Mouse (Mus musculus): ENCODE measurements around the gene Cep131.
A peak's percentile ranks its signal among the peaks of the same experiment; 100 is the strongest.

Gene Cep131

DNA sequence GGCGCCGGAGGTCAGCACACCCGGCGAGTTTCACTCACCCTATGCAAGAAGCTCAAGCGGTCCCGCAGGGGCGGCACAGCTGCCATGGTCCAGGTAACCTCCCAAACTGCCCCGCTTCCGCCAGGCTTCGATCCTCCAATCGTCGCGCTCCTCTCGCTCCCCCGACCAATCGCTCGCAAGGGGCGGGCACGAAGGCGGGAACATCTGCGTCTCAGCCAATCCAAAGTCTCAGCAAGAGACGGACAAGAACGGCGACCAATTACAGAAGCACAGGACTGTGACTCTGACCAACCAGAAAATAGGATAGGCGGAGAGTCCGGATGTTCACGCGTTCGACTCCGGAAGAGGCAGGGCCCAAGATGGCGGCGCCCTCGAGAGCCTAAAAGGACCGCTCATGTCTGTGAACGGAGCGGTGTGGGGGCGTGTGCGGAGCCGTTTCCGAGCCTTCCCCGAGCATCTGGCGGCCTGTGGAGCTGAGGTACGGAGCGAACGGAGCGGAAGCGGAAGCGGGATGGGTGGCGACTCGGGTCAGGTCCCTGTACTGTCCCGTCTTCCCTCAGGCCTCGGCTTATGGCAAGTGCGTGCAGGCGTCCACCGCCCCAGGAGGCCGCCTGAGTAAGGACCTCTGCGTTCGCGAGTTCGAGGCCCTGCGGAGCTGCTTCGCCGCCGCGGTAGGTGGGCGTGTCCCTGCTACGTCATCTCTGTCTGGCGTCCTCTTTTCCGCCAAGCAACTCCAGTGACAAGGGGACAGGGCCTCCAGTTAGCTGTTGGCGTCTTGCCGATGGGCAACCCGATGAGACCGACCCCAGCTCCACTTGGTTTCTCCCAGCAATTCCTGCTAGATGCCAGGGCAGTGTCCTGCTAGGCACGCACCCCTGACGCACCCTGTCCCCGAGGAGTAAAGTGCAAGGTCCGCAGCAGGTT is 12.2 kb upstream of the Cep131 start, which contains the start of the genes Tepsin and Ndufaf8:
Gene Tepsin, minus strand, starts transcription at position 144 of the 924 bp plus-strand sequence.
Gene Ndufaf8, plus strand, starts transcription at position 341 of the 924 bp plus-strand sequence.
- DNase-seq (ENCODE audit: low spot score in 2 of 2), result peak; percentile 98 to 99

- no peak for DNase-seq (ENCODE audit: low spot score in 2 of 2)
These were observed 6.4 kb upstream of the Cep131 start for GRCm38 (mm10) chr11:120092817-120093591.

- no peak for DNase-seq (ENCODE audit: low spot score in 2 of 2)
These were observed 4.0 kb upstream of the Cep131 start for GRCm38 (mm10) chr11:120090661-120091060.

GRCm38 (mm10) chr11:120085891-120086627 is 568 bp downstream of the Cep131 start:
- peak in 1 of 2 experiments; percentile 22 for DNase-seq (ENCODE audit: low spot score in 2 of 2)

GRCm38 (mm10) chr11:120080282-120080681 is 6.3 kb downstream of the Cep131 start:
- DNase-seq (ENCODE audit: low spot score in 2 of 2), result no peak

DNA sequence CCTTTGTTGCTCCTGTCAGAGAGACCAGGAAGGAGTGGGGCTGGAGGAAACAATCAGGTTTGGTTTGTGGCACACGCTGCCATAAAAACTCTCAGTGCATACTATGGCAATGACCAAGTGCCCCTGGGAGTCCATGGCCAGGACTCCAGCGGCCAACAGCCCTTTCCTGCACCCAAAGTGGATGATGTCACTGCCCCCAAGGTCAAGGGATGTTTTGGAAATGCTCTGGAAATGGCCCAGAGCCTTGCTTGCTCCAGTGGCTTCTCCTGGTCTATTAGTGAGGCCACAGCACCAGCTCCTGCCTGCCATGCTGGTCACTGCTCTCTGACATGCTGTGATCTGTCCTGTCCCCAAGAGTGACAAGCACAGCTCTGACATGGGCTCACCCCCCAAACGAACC is 10.4 kb downstream of the Cep131 start:
- no peak for DNase-seq (ENCODE audit: low spot score in 2 of 2)

DNA sequence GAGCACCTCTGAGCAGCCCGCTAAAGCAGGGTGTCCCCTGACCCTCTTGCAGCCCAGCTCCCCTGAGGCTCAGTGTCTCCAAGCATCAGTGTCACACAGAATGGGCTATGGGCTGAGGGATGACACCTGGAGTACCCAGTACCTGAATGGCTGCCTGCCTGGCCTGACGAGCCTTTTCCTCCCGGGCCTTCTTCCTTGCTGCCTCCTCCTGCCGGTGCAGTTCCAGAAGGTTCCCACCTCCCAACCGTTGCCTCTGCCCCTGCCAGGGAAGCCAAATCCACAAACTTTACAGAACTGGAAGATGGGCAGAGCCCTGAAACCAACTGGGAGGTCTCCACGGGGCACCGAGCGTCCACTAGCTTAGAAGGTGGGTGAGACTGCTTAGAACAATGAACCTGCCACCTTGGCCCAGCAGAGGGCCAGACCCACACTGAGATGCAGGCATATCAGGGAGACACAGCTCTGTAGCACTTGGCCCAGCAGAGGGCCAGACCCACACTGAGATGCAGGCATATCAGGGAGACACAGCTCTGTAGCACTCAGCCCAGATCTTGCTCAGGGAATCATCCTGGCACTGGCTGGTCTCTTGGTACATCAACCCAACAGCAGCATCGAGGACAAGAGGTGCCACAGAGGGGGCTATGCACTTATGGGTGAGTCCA is 13.5 kb downstream of the Cep131 start:
- no peak for DNase-seq (ENCODE audit: low spot score in 2 of 2)

DNA sequence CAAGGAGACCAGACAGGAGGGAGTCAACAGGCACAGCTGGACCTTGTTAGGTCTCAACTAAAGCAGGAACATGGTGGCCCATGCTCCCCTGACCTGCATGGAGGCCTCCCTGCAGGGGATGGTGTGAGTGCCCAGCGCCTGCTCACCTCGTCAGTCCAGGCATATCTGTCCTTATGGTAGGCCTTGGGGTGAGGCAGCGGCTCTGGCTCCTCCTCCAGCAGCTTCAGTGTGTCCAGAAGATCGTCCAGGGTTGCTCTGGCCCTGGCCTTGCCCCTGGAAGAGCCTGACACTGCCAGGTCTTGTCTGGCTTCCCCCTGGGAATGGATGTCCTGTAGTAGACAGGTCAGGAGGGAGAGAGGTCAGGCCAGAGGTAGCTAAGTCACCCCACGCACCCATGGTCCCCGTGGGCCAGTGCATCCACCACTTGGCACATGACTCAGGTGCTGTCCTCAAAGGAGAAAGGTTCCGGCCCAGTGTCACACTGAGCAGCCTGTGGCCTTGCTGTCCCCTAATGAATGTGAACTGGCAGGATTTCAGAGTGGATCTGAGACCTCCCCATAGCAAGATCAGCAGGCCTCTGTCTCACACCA is 14.8 kb downstream of the Cep131 start:
- DNase-seq (ENCODE audit: low spot score in 2 of 2), result no peak

GRCm38 (mm10) chr11:120071065-120071464 is 15.6 kb downstream of the Cep131 start:
- no peak for DNase-seq (ENCODE audit: low spot score in 2 of 2)

GRCm38 (mm10) chr11:120070286-120070930 is 16.2 kb downstream of the Cep131 start:
- DNase-seq (ENCODE audit: low spot score in 2 of 2), result no peak

- DNase-seq (ENCODE audit: low spot score in 2 of 2), result no peak
These were observed 17.4 kb downstream of the Cep131 start for GRCm38 (mm10) chr11:120069261-120069660.

DNA sequence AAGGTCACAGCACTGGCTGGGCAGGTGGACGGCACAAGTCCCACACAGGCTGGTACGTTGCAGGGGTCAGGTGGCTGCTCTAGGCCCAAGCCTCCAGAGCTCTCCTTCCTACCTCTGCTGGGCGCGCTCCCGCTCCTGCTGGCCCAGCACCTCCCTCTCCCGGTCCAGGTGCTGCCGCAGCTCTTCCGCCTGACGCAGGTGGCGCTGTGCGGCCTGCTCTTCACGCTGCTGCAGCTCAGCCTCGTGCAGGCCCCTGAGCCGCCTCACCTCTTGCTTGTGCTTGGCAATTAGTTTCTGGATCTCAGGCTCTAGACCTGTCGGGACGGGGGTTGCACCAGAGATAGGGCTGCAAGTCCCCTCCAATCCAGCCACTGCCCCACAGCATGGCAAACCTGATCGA is 18.8 kb downstream of the Cep131 start:
- DNase-seq (ENCODE audit: low spot score in 2 of 2), result no peak

- DNase-seq (ENCODE audit: low spot score in 2 of 2), result peak in 1 of 2 experiments; percentile 53
These were observed 21.3 kb downstream of the Cep131 start for GRCm38 (mm10) chr11:120065291-120065690.

DNA sequence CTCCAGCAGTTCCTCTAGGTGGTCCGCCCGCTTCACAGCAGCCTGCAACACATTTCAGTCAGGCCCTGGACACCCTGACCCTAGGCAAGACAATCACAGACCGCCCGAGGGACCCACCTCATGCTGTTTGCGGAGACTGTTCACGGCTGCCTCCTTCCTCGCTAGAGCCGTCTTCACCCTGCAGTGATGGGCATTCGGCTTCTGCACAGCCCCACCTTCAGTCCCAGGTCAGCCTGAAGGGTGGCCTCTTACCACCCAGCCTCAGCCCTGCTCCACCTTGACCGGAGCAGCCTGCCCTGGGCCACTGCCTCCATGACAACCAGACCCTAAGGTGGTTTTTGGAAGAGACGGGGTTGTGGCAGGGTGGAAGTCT is 22.0 kb downstream of the Cep131 start:
- no peak for DNase-seq (ENCODE audit: low spot score in 2 of 2)

DNA sequence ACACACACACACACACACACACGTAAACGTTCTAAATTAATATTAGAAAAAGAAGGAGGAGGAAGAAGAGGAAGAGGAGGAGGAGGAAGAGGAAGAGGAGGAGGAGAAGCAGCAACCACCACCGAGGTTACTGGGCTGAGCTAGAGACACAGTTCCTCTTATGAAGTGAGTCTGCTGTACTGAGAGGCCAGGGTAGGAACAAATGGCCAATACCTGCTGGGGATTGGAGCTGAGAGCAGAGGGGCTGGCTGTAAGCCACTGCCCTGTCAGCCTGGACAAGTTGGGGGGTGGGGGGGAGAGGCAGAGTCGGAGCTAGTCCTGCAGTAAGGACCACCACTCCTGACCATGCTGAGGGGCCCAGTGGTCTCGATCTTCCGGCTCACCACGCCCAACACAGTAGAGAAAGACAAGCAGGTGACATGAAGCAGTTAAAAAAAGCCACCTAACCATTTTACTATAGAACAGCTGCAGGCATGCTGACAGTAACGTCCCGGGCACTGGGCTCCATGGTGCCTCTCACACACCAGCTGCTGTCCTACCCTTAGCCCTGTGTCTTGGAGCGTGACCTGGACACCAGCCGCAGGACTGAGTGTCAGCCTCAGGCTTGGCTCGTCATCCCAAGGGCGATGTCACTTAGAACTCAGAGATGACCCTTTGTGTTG is 22.5 kb downstream of the Cep131 start:
- no peak for DNase-seq (ENCODE audit: low spot score in 2 of 2)

GRCm38 (mm10) chr11:120063326-120063725 is 23.3 kb downstream of the Cep131 start:
- no peak for DNase-seq (ENCODE audit: low spot score in 2 of 2)

DNA sequence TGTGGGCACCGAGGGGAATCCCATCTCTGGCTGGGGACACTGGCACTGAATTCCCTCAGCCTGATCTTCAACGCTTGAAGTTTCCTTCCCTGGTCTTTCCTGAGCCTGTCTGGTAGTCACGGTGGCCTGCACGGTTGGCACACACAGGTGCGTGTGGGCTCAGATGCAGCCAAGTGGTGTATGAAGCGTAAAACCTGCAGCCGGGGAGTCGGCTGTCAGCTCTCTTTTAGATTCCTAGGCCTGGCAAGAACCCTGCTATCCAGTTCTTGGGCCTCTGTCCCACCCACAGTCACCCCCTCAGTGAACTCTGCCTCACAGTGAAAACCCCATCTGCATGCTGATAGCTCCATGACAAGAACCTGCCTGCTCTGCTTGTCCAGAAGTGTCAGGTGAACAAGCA is 26.0 kb downstream of the Cep131 start:
- no peak for DNase-seq (ENCODE audit: low spot score in 2 of 2)

GRCm38 (mm10) chr11:120055953-120056732 is 30.5 kb downstream of the Cep131 start:
- DNase-seq (ENCODE audit: low spot score in 2 of 2), result no peak

- DNase-seq (ENCODE audit: low spot score in 2 of 2), result no peak
These were observed 32.8 kb downstream of the Cep131 start for GRCm38 (mm10) chr11:120053846-120054245.
